Mouse (Mus musculus): ENCODE measurements around the gene Noxo1.

DNA sequence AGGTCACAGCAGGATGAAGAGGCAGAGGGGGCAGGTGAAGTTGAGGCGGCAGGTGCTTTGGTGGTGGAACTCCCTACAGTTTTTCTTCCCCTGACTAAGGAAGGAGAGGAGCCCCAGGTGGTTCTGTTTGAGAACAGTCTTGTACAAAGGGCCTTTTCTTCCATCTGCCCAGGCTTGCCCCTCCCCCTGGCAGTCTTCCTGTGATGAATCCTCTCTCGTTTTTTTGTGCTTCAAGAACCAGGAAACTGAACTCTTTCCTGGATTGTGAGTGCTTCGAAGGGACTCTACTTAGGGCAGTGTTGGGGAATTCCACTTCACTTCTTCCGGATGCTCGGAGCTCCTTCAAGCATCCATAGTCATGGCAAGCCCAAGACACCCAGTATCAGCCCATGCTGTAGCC, 2.0 kb downstream of the Noxo1 start:
- no peak for TF ChIP-seq POLR2A (IDR thresholded peaks at IDR 0.05; ENCODE audit: low read depth, low read length)
- no peak for TF ChIP-seq CTCF (conservative IDR thresholded peaks at IDR 0.05; ENCODE audit: insufficient read depth, insufficient read length, low read depth, low read length)

Data from kidney, adult 2 months (tissue).